Mouse (Mus musculus): ENCODE measurements around the gene Rnf166.

The Rnf166 gene

DNA sequence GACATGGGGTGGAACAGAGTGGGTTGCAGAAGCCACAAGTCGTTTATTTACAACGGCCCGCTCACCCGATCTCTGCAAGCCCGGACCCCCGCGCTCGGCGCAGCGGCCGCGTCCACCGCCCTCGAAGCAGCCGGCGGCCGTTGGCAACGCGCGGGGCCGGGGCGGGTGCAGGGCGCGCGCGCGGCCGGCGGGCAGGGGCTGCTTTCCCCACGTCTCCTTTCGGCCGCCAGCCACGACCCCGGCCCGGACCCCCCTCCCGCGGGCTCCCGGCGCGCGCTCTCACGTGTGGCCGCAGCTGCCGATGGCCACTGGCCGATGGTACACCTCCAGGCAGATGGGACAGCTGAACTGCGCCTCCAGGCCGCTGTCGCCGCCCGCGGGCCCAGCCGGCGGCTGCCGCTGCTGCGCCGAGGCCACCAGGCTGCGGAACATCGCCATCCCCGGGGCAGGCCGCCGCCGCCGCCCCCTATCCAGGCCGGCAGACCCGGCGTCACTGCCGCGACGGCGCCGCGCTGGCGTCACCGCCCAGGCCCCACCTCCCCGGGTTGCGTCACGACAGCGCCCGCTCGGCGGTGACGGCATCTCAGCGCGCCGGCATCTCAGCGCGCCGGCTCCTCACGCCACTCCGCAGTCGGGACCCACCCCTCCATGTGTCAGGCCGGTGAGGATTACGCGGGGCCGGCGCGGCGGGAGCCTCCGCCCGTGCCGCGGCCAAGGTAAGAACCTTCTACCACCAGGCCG lies at the start of gene Rnf166, which contains the start of gene Ctu2:
Gene Rnf166, minus strand, starts transcription at position 485 of the 741 bp plus-strand sequence.
Gene Ctu2, plus strand, starts transcription at position 564 of the 741 bp plus-strand sequence.
- DNase-seq (ENCODE audit: low spot score): peak; percentile 92

DNA sequence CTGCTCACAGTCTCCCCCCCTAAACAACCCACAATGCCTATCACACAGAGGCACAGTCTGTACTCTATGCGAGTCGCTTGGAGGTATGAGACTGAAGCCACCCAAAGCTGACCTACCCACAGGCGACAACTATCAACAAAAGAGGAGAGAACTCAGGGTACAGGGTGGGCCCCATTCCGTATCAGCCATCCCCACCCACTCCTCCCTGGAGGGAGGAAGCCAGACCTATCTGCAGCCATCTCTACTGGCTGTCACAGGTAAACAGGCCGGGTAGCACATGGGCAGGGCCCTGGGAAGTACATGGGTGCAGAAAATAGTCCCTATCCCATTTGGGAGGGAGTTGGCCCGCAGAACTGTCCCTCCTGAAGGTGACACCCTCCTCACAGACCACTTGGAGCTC lies 49.1 kb upstream of the Rnf166 start:
- DNase-seq (ENCODE audit: low spot score): no peak

DNA sequence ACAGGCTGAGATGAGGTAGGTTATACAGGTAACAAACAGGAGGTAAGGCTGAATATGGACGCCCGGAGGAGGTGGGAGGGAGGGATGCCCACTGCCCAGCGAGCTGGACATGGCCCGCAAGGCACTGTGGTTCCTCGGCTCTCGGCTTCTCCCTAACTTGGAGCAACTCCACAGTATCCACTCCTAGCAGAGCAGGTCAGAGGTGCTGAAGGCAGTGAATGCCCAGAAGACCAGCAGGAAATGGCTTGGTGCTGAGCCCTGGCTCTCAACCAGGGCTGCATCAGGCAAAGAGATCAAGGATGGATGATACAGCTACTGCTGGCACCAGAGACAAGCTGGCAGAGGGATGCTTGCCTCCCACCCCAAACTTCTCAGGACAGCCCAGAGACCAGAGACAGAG lies 48.6 kb upstream of the Rnf166 start:
- DNase-seq (ENCODE audit: low spot score): no peak

DNA sequence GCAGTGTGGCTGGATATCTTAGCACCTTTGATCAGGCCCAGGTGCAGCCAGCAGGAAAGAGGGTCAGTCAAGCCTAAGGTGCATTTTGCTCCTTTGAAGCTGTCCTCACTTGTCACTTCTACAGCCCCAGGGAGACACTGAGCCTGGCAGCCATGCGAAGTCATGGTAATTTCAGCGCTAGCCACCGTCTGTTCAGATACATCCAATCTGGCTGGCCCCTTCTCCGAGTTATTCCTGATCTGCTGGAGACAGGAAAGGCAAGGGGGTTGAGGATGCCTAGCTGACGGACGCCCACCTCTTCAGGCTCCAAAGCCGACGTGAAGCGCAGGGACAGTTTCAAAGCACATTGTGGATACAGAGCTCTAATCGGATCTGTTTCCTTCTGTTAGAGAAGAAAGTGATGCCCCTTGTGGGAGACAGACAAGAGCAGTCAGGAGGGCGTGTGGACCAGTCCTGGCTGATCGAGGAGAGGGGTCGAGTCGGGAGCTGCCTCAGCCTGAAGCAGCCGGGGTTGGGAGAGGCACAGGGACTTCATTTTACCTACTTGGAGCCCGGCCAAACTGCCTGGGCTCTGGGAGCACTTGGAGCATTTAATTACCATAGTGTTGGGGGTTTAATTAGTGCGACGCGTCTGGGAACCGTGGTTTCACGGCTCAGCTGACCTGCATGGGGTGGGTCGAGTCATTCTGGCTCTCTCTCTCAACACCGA lies 47.9 kb upstream of the Rnf166 start:
- no peak for DNase-seq (ENCODE audit: low spot score)

DNA sequence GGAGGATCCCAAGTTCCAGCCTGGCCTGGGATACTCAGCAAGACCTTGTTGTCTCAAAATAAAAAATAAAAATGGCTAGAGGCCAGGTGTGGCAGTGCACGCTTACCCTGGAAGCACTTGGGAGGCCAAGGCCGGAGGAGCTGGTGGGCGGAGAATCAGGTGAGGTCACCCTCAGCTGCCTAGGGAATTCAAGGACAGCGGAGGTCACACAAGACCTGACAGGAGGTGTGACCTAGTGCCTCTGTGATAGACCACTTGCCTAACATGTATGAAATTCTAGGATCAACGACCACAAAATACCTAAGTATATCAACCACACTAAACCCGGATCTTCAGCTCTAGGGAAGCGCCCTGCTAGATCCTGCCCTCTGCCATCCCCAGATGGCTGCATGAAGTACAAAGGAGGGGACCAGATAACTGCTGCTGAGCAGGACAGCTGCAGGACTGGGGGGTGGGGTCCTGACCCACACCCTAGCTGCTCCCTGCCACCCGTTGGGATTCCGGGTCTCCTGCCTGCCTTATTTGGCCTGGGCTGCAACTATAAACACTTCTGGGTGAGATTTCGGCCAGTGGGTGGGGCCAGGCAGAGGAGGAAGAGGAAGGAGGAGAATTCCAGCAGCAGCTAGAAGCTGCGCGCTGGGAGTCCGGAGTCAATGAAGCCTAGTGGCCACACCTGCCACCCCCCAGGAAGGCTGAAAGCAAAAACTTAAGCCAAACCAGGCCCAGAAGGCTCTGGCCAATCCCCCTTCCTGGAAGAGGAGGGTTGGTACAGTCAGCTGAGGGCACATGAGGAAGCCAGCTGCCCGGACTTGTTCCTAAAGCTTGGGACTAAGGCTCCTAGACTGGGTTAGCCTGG lies 47.2 kb upstream of the Rnf166 start:
- no peak for DNase-seq (ENCODE audit: low spot score)

DNA sequence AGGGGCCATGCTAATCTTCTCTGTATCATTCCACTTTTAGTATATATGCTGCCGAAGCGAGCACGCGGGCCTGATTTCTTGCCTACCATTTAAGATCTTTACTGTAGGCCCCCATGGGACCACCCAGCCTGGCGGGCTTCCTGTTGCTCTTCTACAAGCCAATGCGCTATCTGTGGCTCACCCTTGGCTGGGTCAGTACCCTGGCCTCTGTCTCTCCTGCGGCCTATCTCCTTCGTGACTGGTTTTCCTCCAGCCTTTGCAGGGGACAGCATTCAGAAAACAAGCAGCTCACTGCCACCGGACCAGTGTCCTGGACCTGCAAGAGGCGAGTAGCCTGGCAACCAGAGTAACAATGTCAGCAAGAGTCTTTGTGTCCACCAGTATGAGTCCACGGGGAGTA lies 44.7 kb upstream of the Rnf166 start:
- no peak for DNase-seq (ENCODE audit: low spot score)

DNA sequence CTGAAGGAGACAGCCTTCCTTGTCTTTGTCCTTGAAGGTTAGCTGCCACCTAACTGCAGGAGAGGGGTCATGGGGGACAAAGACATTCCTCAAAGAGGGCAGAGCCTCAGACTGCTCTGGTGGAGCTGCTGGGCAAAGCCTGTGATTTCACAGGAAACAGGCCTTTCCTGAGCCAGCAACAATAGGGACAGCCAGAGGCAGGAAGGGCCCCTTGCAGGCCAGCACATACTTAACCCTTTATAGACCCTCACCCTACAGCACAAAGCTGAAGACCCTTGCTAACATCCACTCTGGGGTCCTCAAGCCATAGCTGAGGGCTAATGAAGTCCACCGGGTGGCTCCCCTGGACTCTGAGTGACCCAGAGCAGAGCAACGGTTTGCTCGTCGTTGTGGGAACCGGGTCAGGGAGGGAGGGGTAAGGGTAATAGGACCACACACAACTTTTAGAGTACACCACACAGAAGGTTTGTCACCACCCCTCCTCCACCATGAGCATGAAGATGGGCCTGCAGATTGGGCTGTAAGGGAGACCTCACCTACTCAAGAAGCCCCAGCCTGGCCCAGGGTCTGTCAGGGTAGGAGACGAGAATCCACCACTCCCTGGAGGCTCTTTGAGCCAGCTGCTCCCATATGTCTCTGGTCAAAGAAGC lies 41.8 kb upstream of the Rnf166 start:
- DNase-seq (ENCODE audit: low spot score): no peak

DNA sequence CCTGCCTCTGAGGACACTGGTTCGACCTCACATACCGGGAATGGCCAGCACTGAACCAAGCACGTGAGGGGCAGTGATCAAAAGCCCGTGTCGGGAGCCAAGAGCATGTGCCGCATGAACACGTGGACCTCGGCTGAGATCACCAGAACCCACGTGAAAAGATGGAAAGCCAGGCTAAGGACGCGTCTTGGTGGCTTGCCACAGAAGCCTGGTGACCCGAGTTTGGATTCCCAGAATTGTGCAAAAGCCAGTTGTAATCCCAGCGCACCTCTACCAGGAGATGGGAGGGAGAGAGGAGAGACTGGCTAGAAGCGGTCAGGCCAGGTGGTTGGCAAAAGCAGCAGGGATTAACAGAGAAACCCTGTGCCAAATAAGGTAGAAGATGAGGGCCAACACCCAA lies 39.8 kb upstream of the Rnf166 start:
- no peak for DNase-seq (ENCODE audit: low spot score)

DNA sequence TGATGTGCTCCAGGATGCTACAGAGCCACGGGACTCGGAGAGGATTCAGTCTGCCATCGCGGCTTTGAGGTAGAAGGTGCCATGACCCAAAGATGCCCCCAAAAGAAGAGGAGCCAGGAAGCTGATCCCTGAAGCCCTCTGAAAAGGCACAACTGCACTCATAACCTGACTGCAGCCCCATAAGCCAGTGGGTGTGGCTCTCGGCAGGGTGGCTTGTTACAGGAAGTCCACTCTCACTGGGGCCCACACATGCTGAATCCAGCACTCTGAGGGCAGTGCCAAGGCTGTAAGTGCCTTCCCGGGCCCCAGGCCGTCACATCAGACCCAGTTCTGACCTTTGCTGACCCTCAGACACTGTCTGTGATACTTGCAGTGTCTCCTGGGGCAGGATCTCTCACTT lies 36.5 kb upstream of the Rnf166 start:
- no peak for DNase-seq (ENCODE audit: low spot score)

DNA sequence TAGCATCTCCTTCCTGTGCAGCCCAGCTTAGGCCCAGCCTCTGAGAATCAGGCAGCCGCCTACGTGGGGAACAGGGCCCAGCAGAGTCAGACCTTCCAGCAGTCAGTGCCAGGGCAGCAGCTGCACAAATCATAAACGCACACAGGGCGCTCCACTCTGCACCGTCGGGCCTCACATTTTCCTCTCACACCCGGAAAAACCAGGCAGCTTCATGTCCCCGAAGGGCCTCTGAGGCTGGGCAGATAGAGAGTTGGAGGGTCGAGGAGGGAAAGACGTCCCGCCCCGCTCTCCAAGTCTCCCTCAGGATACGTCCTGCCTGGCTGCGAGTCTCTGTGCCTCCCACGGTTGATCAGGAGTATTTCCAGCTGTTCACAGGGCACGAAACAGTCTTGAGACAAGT lies 35.7 kb upstream of the Rnf166 start:
- no peak for DNase-seq (ENCODE audit: low spot score)

DNA sequence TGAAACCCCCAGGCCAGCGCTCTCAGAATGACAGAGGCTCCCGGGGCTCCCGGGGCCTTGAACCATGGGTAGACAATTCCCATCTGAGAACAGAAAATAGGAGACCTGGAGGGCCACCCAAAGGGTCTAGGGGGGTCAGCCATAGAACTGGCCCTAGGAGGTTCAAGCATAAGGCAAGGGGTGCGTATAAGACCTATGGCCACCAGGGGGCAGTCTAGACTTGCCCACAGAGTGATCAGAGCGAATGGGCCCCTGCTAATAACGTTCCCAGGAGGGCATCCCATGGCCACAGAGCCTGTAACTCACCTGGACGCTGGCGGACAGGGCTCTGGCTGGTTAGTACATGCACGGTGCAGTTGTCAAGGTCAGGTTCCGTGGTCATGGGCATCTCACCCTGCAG lies 25.0 kb upstream of the Rnf166 start:
- DNase-seq (ENCODE audit: low spot score): peak; percentile 71

DNA sequence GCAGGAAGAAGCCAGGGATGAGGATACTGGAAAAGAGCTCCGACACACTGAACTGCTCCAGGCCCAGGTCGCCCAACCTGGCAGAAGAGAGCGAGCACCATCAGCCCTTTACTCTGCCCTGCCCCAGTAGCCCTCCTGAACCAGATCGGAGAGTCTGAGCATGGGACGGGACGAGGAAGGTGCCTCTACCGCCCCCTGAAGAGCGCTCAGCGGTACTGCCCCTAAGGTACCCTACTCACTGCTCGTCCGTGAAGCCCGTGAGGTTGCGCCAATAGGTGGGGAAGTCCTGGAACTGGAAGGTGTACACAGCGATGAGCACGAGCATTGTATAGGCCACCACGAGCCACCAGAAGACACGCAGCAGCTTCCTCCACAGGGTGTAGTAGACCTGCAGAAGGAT lies 22.0 kb upstream of the Rnf166 start:
- DNase-seq (ENCODE audit: low spot score): no peak

DNA sequence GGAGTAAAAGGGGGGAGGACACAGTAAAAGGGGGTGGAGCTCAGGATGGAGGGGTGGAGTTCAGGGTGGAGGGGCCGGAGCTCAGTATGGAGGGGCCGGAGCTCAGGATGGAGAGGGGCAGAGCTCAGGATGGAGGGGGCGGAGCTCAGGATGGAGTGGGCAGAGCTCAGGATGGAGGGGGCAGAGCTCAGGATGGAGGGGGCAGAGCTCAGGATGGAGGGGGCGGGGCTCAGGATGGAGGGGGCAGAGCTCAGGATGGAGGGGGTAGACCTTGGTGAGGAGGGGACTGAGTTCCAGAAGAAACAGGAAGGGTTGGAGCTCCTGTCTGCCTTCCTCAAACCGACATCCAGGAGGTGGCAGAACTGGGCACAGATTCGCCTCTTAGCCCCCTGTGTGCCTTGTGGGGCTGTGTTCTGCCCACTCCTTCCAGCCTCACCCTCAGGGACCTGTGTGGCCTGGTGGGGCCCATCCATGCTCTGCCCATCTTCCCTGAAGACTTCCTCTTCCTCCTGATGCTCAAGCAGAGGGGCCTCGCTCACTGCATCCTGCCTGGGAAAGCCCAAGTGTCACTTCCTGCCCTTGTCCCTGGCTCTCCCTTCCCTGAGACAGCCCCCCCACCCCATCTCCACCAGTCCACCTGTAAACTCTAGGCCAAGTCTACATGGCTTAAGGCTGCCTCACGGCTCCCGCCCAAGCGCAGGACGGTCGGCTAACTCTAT lies 21.3 kb upstream of the Rnf166 start:
- DNase-seq (ENCODE audit: low spot score): no peak

DNA sequence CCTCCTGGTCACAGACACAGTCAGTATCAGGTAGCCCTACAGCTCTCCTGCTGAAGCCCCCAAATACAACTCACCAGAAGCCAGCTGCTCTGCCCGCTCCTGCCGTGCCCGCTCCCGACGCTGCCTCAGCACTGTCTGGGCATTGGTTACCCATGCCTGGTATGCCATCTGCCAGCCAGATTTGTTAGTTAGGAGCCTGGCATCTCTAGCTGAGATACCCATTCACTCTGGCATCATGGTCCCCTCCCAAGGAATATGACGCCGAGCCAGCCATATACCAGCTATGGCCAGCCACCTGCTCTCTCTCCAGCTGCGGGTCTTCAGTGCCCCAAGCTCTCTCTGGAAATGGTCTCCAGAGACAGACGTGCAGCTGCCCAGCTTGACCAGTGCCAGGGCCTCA lies 12.5 kb upstream of the Rnf166 start:
- no peak for DNase-seq (ENCODE audit: low spot score)

DNA sequence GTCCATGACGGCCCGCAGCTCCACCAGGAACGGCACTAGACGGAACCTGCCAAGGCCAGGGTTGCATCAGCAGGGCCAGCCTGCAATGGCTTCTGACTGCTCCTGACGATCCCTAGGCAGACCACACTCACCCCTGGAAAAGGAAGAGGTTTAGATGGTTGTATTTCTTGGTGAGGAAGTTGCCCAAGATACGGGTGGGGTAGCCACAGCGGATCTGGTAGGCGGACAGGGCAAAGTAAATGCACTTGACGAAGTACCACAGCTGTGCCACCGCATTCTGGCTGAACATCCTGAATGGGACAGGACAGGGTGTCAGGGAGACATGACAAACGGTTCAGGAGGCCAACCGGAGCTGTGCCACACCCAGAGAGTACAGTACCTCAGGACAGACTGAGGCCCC lies 9.0 kb upstream of the Rnf166 start:
- no peak for DNase-seq (ENCODE audit: low spot score)

DNA sequence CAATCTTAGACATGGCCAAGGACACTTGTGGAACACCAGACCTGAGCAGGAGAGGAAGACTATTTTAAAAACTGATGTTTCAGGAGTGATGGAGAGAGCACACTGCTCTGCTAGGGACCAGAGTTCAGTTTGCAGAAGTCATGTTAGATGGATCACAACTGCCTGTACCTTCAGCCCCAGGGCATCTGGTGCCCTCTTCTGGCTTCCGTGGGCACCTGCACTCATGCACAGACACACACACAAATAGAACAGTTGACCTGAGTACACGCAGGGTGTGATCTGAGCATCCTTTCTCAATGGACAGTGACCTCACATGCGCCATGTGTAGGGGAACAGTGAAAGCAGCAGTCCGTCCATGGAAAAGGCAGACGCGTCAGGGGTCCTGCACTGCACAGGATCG lies 8.0 kb upstream of the Rnf166 start:
- no peak for DNase-seq (ENCODE audit: low spot score)

DNA sequence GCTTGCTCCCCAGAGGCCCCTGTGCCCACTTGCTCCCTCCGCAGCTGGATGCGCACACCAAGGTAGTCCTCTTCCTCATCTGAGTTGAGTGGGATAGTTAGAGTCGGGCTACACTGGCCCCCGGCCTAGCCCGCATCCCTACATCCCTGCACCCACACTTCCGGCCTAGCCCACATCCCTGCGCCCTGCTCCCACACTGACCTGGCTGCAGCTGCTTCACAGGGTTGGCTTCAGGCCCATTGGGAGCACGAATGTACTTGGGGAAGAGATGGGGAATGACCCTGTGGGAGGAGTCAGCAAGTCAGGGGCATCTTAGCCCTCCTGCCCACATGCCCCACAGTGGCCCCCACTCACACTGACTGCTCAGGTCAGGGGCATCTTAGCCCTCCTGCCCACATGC lies 6.6 kb upstream of the Rnf166 start:
- no peak for DNase-seq (ENCODE audit: low spot score)

DNA sequence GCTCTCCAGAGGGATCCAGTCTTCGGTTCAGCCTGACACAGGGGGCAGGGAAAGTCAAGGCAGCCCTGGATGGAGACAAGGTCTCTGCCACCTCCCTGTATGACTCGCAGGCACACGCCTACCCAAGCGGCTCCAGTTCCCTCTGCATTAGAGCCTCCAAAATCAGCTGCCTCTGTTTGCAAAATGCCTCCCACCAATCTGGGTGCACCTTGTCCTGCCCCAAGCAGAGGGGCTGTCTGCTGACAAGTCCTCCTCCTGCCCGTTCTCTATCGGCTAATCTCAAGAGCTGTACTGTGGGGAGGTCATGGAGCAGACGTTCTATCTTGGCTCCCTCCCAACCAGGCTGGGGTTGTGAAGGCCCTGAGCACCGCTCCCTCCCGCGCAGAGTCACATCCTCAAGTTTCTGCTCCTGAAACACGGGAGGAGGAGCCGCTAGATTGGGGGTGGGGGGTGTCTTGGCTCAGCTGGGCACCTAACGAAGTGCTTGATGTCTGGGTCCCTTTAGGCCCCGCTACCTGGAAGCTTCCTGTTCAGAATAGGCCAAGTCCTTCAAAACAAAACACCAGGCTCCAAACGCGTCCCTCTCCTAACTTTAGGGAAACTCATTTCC lies 808 bp downstream of the Rnf166 start:
- peak; percentile 30 for DNase-seq (ENCODE audit: low spot score)

DNA sequence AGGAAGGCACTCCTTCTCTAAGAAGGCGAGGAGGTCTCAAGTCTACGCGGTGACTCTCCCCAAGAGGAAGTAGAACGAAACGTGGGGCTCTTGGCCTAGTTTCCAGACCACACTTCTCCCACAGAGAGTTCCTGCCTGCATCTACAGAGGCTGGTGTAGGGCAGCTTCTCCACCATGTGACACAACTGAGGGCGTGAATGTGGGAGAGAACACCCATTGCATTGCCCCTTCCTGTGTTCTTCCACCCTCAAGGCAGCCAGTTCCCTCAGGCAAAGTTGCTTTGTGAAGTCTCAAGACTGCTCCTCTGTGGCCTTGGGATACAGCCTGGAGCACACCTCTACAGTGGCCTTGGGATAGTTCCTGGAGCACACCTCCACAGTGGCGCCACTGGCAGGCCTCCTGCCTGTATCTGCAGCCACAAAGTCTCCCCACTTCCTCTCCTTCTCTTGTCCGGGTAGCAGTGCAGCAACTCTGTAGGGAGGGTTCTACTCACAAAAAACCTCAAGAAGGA lies 1.9 kb downstream of the Rnf166 start:
- DNase-seq (ENCODE audit: low spot score): peak; percentile 19

DNA sequence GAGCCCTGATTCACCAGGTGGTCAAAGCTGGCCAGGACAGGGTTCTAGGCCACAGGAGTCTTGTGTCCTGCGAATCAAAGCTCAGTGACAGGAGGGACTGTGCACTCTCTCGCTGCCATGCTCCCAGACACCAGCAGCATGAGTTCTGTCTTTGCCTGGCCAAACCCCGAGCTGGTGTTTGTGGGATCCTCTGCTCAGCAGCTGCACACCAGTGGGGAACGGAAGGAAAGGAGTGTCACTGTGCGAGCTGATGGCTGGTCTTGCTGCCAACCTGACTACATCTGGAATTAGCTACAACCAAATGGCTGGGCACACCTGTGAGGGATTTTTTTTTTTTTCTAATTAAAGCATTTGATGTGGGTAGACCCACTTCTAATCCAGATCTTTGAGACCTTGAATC lies 5.2 kb downstream of the Rnf166 start:
- no peak for DNase-seq (ENCODE audit: low spot score)

DNA sequence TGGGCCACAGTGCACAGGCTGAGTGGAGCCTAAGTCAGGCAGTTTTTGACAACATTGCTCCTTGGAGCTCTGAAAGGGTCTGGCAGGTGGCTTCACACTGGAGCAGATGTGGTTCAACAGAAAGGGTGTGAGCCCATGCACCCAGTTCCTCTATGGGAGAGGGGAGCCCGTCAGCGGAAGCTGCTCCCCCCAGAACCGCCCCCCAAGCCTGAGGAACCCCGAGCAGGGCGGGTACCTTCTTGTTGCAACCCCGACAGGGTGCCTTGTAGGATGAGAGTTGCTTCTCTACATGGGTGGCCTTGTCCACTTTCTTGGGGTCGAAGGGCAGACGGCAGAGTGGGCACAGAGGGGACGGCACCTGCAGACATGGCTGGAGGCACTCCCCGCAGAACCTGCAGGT lies 5.9 kb downstream of the Rnf166 start:
- no peak for DNase-seq (ENCODE audit: low spot score)
